Mouse (Mus musculus): ENCODE data around the gene Ehd1.

- TF ChIP-seq CTCF (IDR thresholded peaks at IDR 0.05; ENCODE audit: low read depth): no peak
- no peak for TF ChIP-seq EP300 (optimal IDR thresholded peaks at IDR 0.05)
Observed at GRCm38 (mm10) chr19:6285226-6285625, 8.7 kb downstream of the Ehd1 start.
